Mouse (Mus musculus): ENCODE measurements around the gene Plekhg4. TPM values are rescaled to one million over a fixed set of nuclear protein-coding genes. Genes with fewer than 3 reads are reported as not detected.

Plekhg4 gene
- polyA plus RNA-seq (2015; fragmentation: Nextera tagmentation; extraction: Ambion mirVana) = 0.31 and 0.33 TPM in 2 replicates

GRCm38 (mm10) chr8:105373032-105373431 is at the start of gene Plekhg4:
Gene Plekhg4 (plus strand): TSS chr8:105373274.
- Histone ChIP-seq H3K27ac (no peak within 1 kb of the TSS), H3K4me1 (replicated peaks; ENCODE audit: insufficient read depth, low read length) (0 out of 2 replicates have a peak, but pooled peaks cover 3% of the 10 kb centered on the region)
- 47% methylated on average over 2 of the region's 2 CpGs for WGBS

GRCm38 (mm10) chr8:105325641-105326093 is 47.4 kb upstream of the Plekhg4 start:
- peak overlapping the region; percentile 60 for H3K4me3 ChIP-seq (replicated peaks; ENCODE audit: low read depth, low read length)
- peaks cover 35% of the 10 kb centered on the region for H3K36me3 ChIP-seq (ENCODE audit: insufficient read depth, low read length)
- under 1% methylated on average over 12 of the region's 12 CpGs for WGBS
- H3K27ac ChIP-seq = peak overlapping the region; percentile 68; the same call in 1 of the 2 replicates
- ATAC-seq (replicated peaks; ENCODE audit: low FRiP score, low read depth) (peak; percentile 33), DNase-seq (ENCODE audit: low spot score) (no peak)
- no peaks in the 10 kb centered on the region for H3K27me3 ChIP-seq (ENCODE audit: insufficient read depth, low read length)
- H3K4me1 ChIP-seq (replicated peaks; ENCODE audit: insufficient read depth, low read length) = peaks cover 16% of the 10 kb centered on the region
- H3K4me2 ChIP-seq (ENCODE audit: low read length) = peak overlapping the region; percentile 92
- TF ChIP-seq CTCF (IDR thresholded peaks at IDR 0.05; ENCODE audit: low read depth) = no peak; the same call in 1 of the 2 replicates
- H3K9ac ChIP-seq (ENCODE audit: low read depth, low read length) = peak overlapping the region; percentile 70
- no peaks in the 10 kb centered on the region for H3K9me3 ChIP-seq (replicated peaks; ENCODE audit: low read length)

More at GRCm38 (mm10) chr8:105373032-105373431, at the start of gene Plekhg4:
- TF ChIP-seq CTCF (IDR thresholded peaks at IDR 0.05; ENCODE audit: low read depth) = no peak
- DNase-seq (ENCODE audit: low spot score) (no peak), ATAC-seq (replicated peaks; ENCODE audit: low FRiP score, low read depth) (no peak)
- Histone ChIP-seq H3K9ac (ENCODE audit: low read depth, low read length) (no peak within 1 kb of the TSS), H3K36me3 (ENCODE audit: insufficient read depth, low read length) (no peaks in the 10 kb centered on the region), H3K4me3 (replicated peaks; ENCODE audit: low read depth, low read length) (no peak within 1 kb of the TSS), H3K9me3 (replicated peaks; ENCODE audit: low read length) (no peaks in the 10 kb centered on the region), H3K27me3 (ENCODE audit: insufficient read depth, low read length) (no peaks in the 10 kb centered on the region), H3K4me2 (ENCODE audit: low read length) (no peak within 1 kb of the TSS)

GRCm38 (mm10) chr8:105326141-105326672 is 46.9 kb upstream of the Plekhg4 start, which contains the start of the genes Lrrc29 and Tmem208:
Gene Lrrc29 (minus strand): TSS chr8:105326278.
Gene Tmem208 (plus strand): TSS chr8:105326354.
- no peaks in the 10 kb centered on the region for H3K9me3 ChIP-seq (replicated peaks; ENCODE audit: low read length)
- peak within 1 kb of the TSS; percentile 92 for H3K4me2 ChIP-seq (ENCODE audit: low read length)
- WGBS = under 1% methylated on average over 36 of the region's 36 CpGs
- H3K36me3 ChIP-seq (ENCODE audit: insufficient read depth, low read length) = peaks cover 38% of the 10 kb centered on the region
- TF ChIP-seq CTCF (IDR thresholded peaks at IDR 0.05; ENCODE audit: low read depth) = peak; percentile 61
- peak; percentile 99 for DNase-seq (ENCODE audit: low spot score)
- peaks cover 16% of the 10 kb centered on the region for H3K4me1 ChIP-seq (replicated peaks; ENCODE audit: insufficient read depth, low read length)
- H3K27me3 ChIP-seq (ENCODE audit: insufficient read depth, low read length) = no peaks in the 10 kb centered on the region
- H3K27ac ChIP-seq = peak within 1 kb of the TSS; percentile 68
- peak within 1 kb of the TSS; percentile 70 for H3K9ac ChIP-seq (ENCODE audit: low read depth, low read length)
- peak; percentile 89 for ATAC-seq (replicated peaks; ENCODE audit: low FRiP score, low read depth)
- peak within 1 kb of the TSS; percentile 60 for H3K4me3 ChIP-seq (replicated peaks; ENCODE audit: low read depth, low read length)

DNA sequence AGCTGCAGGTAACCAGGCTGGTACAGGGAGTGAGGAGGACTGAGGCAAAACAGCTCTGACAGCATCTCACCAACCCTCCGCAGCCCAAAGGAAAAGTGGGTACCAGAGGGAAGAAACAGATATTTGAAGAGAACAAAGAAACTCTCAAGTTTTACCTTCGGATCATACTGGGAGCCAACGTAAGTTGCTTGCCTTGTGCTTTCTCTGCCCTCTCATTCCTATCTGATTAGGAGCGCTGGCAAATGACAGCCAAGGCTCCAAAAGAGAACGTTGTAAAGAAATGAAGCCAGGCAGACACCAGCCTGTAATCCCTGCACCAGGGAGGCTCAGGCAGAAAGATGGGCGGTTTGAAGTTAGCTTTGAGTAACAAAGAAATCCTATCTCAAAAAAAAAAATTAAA is 46.1 kb upstream of the Plekhg4 start:
- WGBS = 32% methylated on average over 6 of the region's 6 CpGs

GRCm38 (mm10) chr8:105330325-105330724 is 42.7 kb upstream of the Plekhg4 start:
- no peak overlapping the region for H3K27ac ChIP-seq
- no peaks in the 10 kb centered on the region for H3K27me3 ChIP-seq (ENCODE audit: insufficient read depth, low read length)
- H3K4me3 ChIP-seq (replicated peaks; ENCODE audit: low read depth, low read length) = no peak overlapping the region
- no peak for ATAC-seq (replicated peaks; ENCODE audit: low FRiP score, low read depth)
- peaks cover 56% of the 10 kb centered on the region for H3K36me3 ChIP-seq (ENCODE audit: insufficient read depth, low read length)
- TF ChIP-seq CTCF (IDR thresholded peaks at IDR 0.05; ENCODE audit: low read depth) = no peak
- H3K4me2 ChIP-seq (ENCODE audit: low read length) = no peak overlapping the region
- WGBS = 91% methylated on average over 12 of the region's 12 CpGs
- H3K9me3 ChIP-seq (replicated peaks; ENCODE audit: low read length) = no peaks in the 10 kb centered on the region
- no peak for DNase-seq (ENCODE audit: low spot score)
- peaks cover 9% of the 10 kb centered on the region for H3K4me1 ChIP-seq (replicated peaks; ENCODE audit: insufficient read depth, low read length)
- H3K9ac ChIP-seq (ENCODE audit: low read depth, low read length) = no peak overlapping the region

More for the DNA sequence above, 46.1 kb upstream of the Plekhg4 start:
- Histone ChIP-seq H3K4me1 (replicated peaks; ENCODE audit: insufficient read depth, low read length) (peaks cover 16% of the 10 kb centered on the region), H3K4me2 (ENCODE audit: low read length) (peak overlapping the region; percentile 92), H3K27me3 (ENCODE audit: insufficient read depth, low read length) (no peaks in the 10 kb centered on the region), H3K9ac (ENCODE audit: low read depth, low read length) (peak overlapping the region; percentile 70), H3K4me3 (replicated peaks; ENCODE audit: low read depth, low read length) (peak overlapping the region; percentile 60), H3K36me3 (ENCODE audit: insufficient read depth, low read length) (peaks cover 46% of the 10 kb centered on the region), H3K27ac (peak overlapping the region; percentile 68; the same call in 1 of the 2 replicates), H3K9me3 (replicated peaks; ENCODE audit: low read length) (no peaks in the 10 kb centered on the region)
- DNase-seq (ENCODE audit: low spot score) = no peak
- ATAC-seq (replicated peaks; ENCODE audit: low FRiP score, low read depth) = no peak
- TF ChIP-seq CTCF (IDR thresholded peaks at IDR 0.05; ENCODE audit: low read depth) = no peak

GRCm38 (mm10) chr8:105331469-105331868 is 41.6 kb upstream of the Plekhg4 start:
- DNase-seq (ENCODE audit: low spot score) = no peak
- Histone ChIP-seq H3K4me3 (replicated peaks; ENCODE audit: low read depth, low read length) (no peak overlapping the region), H3K9ac (ENCODE audit: low read depth, low read length) (no peak overlapping the region), H3K9me3 (replicated peaks; ENCODE audit: low read length) (no peaks in the 10 kb centered on the region), H3K27me3 (ENCODE audit: insufficient read depth, low read length) (no peaks in the 10 kb centered on the region), H3K4me2 (ENCODE audit: low read length) (no peak overlapping the region), H3K27ac (no peak overlapping the region), H3K36me3 (ENCODE audit: insufficient read depth, low read length) (peaks cover 68% of the 10 kb centered on the region), H3K4me1 (replicated peaks; ENCODE audit: insufficient read depth, low read length) (0 out of 2 replicates have a peak, but pooled peaks cover 5% of the 10 kb centered on the region)
- ATAC-seq (replicated peaks; ENCODE audit: low FRiP score, low read depth) = no peak
- WGBS = 91% methylated on average over 22 of the region's 22 CpGs
- TF ChIP-seq CTCF (IDR thresholded peaks at IDR 0.05; ENCODE audit: low read depth) = no peak
